Mouse (Mus musculus) MEL (cell line): ENCODE results near the gene 9530077C05Rik. TPM values are rescaled to one million over a fixed set of nuclear protein-coding genes. Genes with fewer than 3 reads are reported as not detected.

Experiments
- DNase-seq: peaks from one replicate; pipeline ENCODE4 v3.0.0; 2011; ENCODE audit warnings: low read depth, low spot score
- H3K27ac ChIP-seq: 2 replicates; pipeline ENCODE4 v1.5.1; 2012; ENCODE audit warnings: low read depth, mild to moderate bottlenecking, control low read depth, low read length, moderate library complexity; ENCODE audit not compliant: control insufficient read depth
- H3K27me3 ChIP-seq, 2 experiments: fragments of 150-350 bp in 1 of 2; sonication (generic) in 1 of 2; 2 replicates each; pipeline ENCODE4 v1.6.1; 2012; ENCODE audit warnings: low read length in 2 of 2, mild to moderate bottlenecking in 2 of 2, improper control_type of control experiment in 1 of 2, moderate library complexity in 1 of 2; ENCODE audit not compliant: insufficient read depth in 2 of 2, control insufficient read depth in 1 of 2
- H3K36me3 ChIP-seq, 2 experiments: 2 replicates each; pipeline ENCODE4 v1.6.1; 2012 to 2014; ENCODE audit warnings: low read length in 2 of 2, improper control_type of control experiment in 1 of 2, inconsistent platforms in 1 of 2, mild to moderate bottlenecking in 1 of 2; ENCODE audit not compliant: insufficient read depth in 2 of 2, control insufficient read depth in 1 of 2
- H3K4me1 ChIP-seq, 2 experiments: fragments of 150-350 bp in 1 of 2; sonication (generic) in 1 of 2; 2 replicates each; pipeline ENCODE4 v1.6.1; 2012; ENCODE audit warnings: low read length in 2 of 2, improper control_type of control experiment in 1 of 2, mild to moderate bottlenecking in 1 of 2; ENCODE audit not compliant: insufficient read depth in 2 of 2, control insufficient read depth in 1 of 2
- H3K4me3 ChIP-seq, 2 experiments: fragments of 150-350 bp in 1 of 2; sonication (generic) in 1 of 2; 2 replicates each; pipeline ENCODE4 v1.5.1; 2012; ENCODE audit warnings: low read depth in 2 of 2, low read length in 2 of 2, mild to moderate bottlenecking in 2 of 2, moderate library complexity in 2 of 2, control low read depth in 1 of 2, improper control_type of control experiment in 1 of 2; ENCODE audit not compliant: control insufficient read depth in 1 of 2, insufficient read depth in 1 of 2
- H3K79me2 ChIP-seq: 2 replicates; pipeline ENCODE4 v1.6.1; 2012; ENCODE audit warnings: mild to moderate bottlenecking, low read length, moderate library complexity; ENCODE audit not compliant: control insufficient read depth, poor library complexity, insufficient read depth
- H3K9ac ChIP-seq: 2 replicates; pipeline ENCODE4 v1.6.1; 2012; ENCODE audit warnings: low read depth, mild to moderate bottlenecking, control low read depth, low read length, moderate library complexity; ENCODE audit not compliant: control insufficient read depth, poor library complexity, severe bottlenecking
- H3K9me3 ChIP-seq: fragments of 150-350 bp; sonication (generic); replicated peaks from 2 replicates; pipeline ENCODE4 v1.6.1; 2012; ENCODE audit warnings: mild to moderate bottlenecking, low read length, improper control_type of control experiment, moderate library complexity; ENCODE audit not compliant: insufficient read depth
- BHLHE40 ChIP-seq: IDR thresholded peaks from 2 replicates; pipeline ENCODE4 v1.6.1; 2012; ENCODE audit warnings: low read depth, mild to moderate bottlenecking, inconsistent platforms, low read length, improper control_type of control experiment, borderline replicate concordance
- CHD1 ChIP-seq: IDR thresholded peaks from 2 replicates; pipeline ENCODE4 v1.6.1; 2012; ENCODE audit warnings: low read depth, mild to moderate bottlenecking, inconsistent platforms, low read length, improper control_type of control experiment
- CHD2 ChIP-seq: IDR thresholded peaks from 2 replicates; pipeline ENCODE4 v1.6.1; 2011; ENCODE audit warnings: low read length, improper control_type of control experiment
- CTCF ChIP-seq, 3 experiments: IDR thresholded peaks in 2 of 3; conservative IDR thresholded peaks in 1 of 3; 2 replicates each; pipeline ENCODE4 v1.5.1; 2011 to 2012; ENCODE audit warnings: low read length in 3 of 3, low read depth in 2 of 3, mild to moderate bottlenecking in 2 of 3, improper control_type of control experiment in 1 of 3, inconsistent platforms in 1 of 3, mixed read lengths in 1 of 3, moderate library complexity in 1 of 3; ENCODE audit not compliant: control insufficient read depth in 1 of 3, insufficient read depth in 1 of 3, poor library complexity in 1 of 3, severe bottlenecking in 1 of 3
- E2F4 ChIP-seq: IDR thresholded peaks from 2 replicates; pipeline ENCODE4 v1.6.1; 2011; ENCODE audit warnings: low read depth, low read length, improper control_type of control experiment, borderline replicate concordance
- ELF1 ChIP-seq: IDR thresholded peaks from 2 replicates; pipeline ENCODE4 v1.6.1; 2014; ENCODE audit warnings: low read depth, mild to moderate bottlenecking, inconsistent platforms, low read length, improper control_type of control experiment, moderate library complexity
- EP300 ChIP-seq, 2 experiments: IDR thresholded peaks; 2 replicates each; pipeline ENCODE4 v1.6.1; 2011; ENCODE audit warnings: improper control_type of control experiment in 2 of 2, low read length in 2 of 2, low read depth in 1 of 2, mild to moderate bottlenecking in 1 of 2
- ETS1 ChIP-seq: IDR thresholded peaks from 2 replicates; pipeline ENCODE4 v1.6.1; 2012; ENCODE audit warnings: low read depth, mild to moderate bottlenecking, inconsistent platforms, low read length, improper control_type of control experiment, moderate library complexity
- GABPA ChIP-seq: IDR thresholded peaks from 2 replicates; pipeline ENCODE4 v1.6.1; 2012; ENCODE audit warnings: low read depth, mild to moderate bottlenecking, inconsistent platforms, low read length, improper control_type of control experiment, moderate library complexity
- GATA1 ChIP-seq: IDR thresholded peaks from 2 replicates; pipeline ENCODE4 v1.6.1; 2011; ENCODE audit warnings: low read depth, low read length, improper control_type of control experiment
- HCFC1 ChIP-seq: IDR thresholded peaks from 2 replicates; pipeline ENCODE4 v1.6.1; 2012; ENCODE audit warnings: low read depth, mild to moderate bottlenecking, inconsistent platforms, low read length, improper control_type of control experiment, moderate library complexity
- JUND ChIP-seq: IDR thresholded peaks from 2 replicates; pipeline ENCODE4 v1.6.1; 2011; ENCODE audit warnings: low read depth, mild to moderate bottlenecking, improper control_type of control experiment, low read length
- KAT2A ChIP-seq: conservative IDR thresholded peaks from 2 replicates; pipeline ENCODE4 v1.6.1; 2012; ENCODE audit warnings: low read depth, low read length, improper control_type of control experiment, inconsistent platforms
- MAFK ChIP-seq: IDR thresholded peaks from 2 replicates; pipeline ENCODE4 v1.6.1; 2011; ENCODE audit warnings: low read depth, mild to moderate bottlenecking, low read length, improper control_type of control experiment, borderline replicate concordance
- MAX ChIP-seq: IDR thresholded peaks from 2 replicates; pipeline ENCODE4 v1.6.1; 2011; ENCODE audit warnings: low read length, improper control_type of control experiment
- MAZ ChIP-seq: IDR thresholded peaks from 2 replicates; pipeline ENCODE4 v1.6.1; 2012; ENCODE audit warnings: low read depth, mild to moderate bottlenecking, inconsistent platforms, low read length, improper control_type of control experiment
- MEF2A ChIP-seq: IDR thresholded peaks from 2 replicates; pipeline ENCODE4 v1.6.1; 2014; ENCODE audit warnings: low read depth, mild to moderate bottlenecking, inconsistent platforms, low read length, improper control_type of control experiment; ENCODE audit not compliant: poor library complexity, insufficient replicate concordance, severe bottlenecking; ENCODE audit errors: extremely low read depth
- MXI1 ChIP-seq: IDR thresholded peaks from 2 replicates; pipeline ENCODE4 v1.6.1; 2011; ENCODE audit warnings: mild to moderate bottlenecking, low read depth, low read length, improper control_type of control experiment
- MYC ChIP-seq: IDR thresholded peaks from 2 replicates; pipeline ENCODE4 v1.6.1; 2011; ENCODE audit warnings: low read depth, mild to moderate bottlenecking, low read length, improper control_type of control experiment, moderate library complexity
- NELFE ChIP-seq: IDR thresholded peaks from 2 replicates; pipeline ENCODE4 v1.6.1; 2011; ENCODE audit warnings: low read depth, low read length, improper control_type of control experiment
- NRF1 ChIP-seq: IDR thresholded peaks from 2 replicates; pipeline ENCODE4 v1.6.1; 2014; ENCODE audit warnings: low read depth, mild to moderate bottlenecking, inconsistent platforms, low read length, improper control_type of control experiment, moderate library complexity; ENCODE audit not compliant: poor library complexity, insufficient read depth, severe bottlenecking
- POLR2A ChIP-seq, 2 experiments: IDR thresholded peaks; 2 replicates each; pipeline ENCODE4 v1.6.1; 2011 to 2012; ENCODE audit warnings: low read length in 2 of 2, mild to moderate bottlenecking in 2 of 2, control low read depth in 1 of 2, improper control_type of control experiment in 1 of 2, low read depth in 1 of 2, moderate library complexity in 1 of 2; ENCODE audit not compliant: control insufficient read depth in 1 of 2, insufficient read depth in 1 of 2, poor library complexity in 1 of 2
- POLR2AphosphoS2 ChIP-seq: IDR thresholded peaks from 2 replicates; pipeline ENCODE4 v1.6.1; 2011; ENCODE audit warnings: low read length, improper control_type of control experiment
- POLR2AphosphoS5 ChIP-seq: IDR thresholded peaks from 2 replicates; pipeline ENCODE4 v1.6.1; 2012; ENCODE audit warnings: low read depth, borderline replicate concordance, mild to moderate bottlenecking, inconsistent platforms, low read length, moderate library complexity, mixed read lengths
- RAD21 ChIP-seq: IDR thresholded peaks from 2 replicates; pipeline ENCODE4 v1.6.1; 2011; ENCODE audit warnings: mild to moderate bottlenecking, low read depth, low read length, improper control_type of control experiment
- RCOR1 ChIP-seq: IDR thresholded peaks from 2 replicates; pipeline ENCODE4 v1.6.1; 2012; ENCODE audit warnings: low read depth, mild to moderate bottlenecking, inconsistent platforms, low read length, improper control_type of control experiment
- SIN3A ChIP-seq: IDR thresholded peaks from 2 replicates; pipeline ENCODE4 v1.6.1; 2012; ENCODE audit warnings: low read length, improper control_type of control experiment, inconsistent platforms
- SMC3 ChIP-seq: IDR thresholded peaks from 2 replicates; pipeline ENCODE4 v1.6.1; 2011; ENCODE audit warnings: low read depth, low read length, improper control_type of control experiment
- TAL1 ChIP-seq: IDR thresholded peaks from 2 replicates; pipeline ENCODE4 v1.6.1; 2012; ENCODE audit warnings: mild to moderate bottlenecking, inconsistent platforms, low read length, moderate library complexity, mixed read lengths
- TBP ChIP-seq: IDR thresholded peaks from 2 replicates; pipeline ENCODE4 v1.8.0; 2011; ENCODE audit warnings: low read depth, low read length, improper control_type of control experiment
- UBTF ChIP-seq: IDR thresholded peaks from 2 replicates; pipeline ENCODE4 v1.6.1; 2012; ENCODE audit warnings: low read depth, mild to moderate bottlenecking, inconsistent platforms, low read length, improper control_type of control experiment, moderate library complexity, borderline replicate concordance; ENCODE audit not compliant: insufficient read depth
- USF1 ChIP-seq: IDR thresholded peaks from 2 replicates; pipeline ENCODE4 v1.6.1; 2014; ENCODE audit warnings: low read depth, mild to moderate bottlenecking, inconsistent platforms, low read length, improper control_type of control experiment, moderate library complexity
- USF2 ChIP-seq, 2 experiments: IDR thresholded peaks; 2 replicates each; pipeline ENCODE4 v1.6.1; 2011 to 2012; ENCODE audit warnings: improper control_type of control experiment in 2 of 2, low read length in 2 of 2, borderline replicate concordance in 1 of 2, inconsistent platforms in 1 of 2, low read depth in 1 of 2, mild to moderate bottlenecking in 1 of 2; ENCODE audit not compliant: insufficient read depth in 1 of 2
- ZC3H11A ChIP-seq: IDR thresholded peaks from 2 replicates; pipeline ENCODE4 v1.6.1; 2012; ENCODE audit warnings: low read depth, mild to moderate bottlenecking, inconsistent platforms, low read length, improper control_type of control experiment
- ZKSCAN1 ChIP-seq: IDR thresholded peaks from 2 replicates; pipeline ENCODE4 v1.6.1; 2012; ENCODE audit warnings: low read depth, mild to moderate bottlenecking, inconsistent platforms, low read length, improper control_type of control experiment, moderate library complexity
- ZMIZ1 ChIP-seq: IDR thresholded peaks from 2 replicates; pipeline ENCODE4 v1.6.1; 2012; ENCODE audit warnings: low read depth, mild to moderate bottlenecking, inconsistent platforms, low read length, improper control_type of control experiment, moderate library complexity
- ZNF384 ChIP-seq: IDR thresholded peaks from 2 replicates; pipeline ENCODE4 v1.6.1; 2012; ENCODE audit warnings: low read depth, mild to moderate bottlenecking, inconsistent platforms, low read length, improper control_type of control experiment
- polyA plus RNA-seq, 2 experiments: library from polyadenylated mRNA; stranded (reverse) in 1 of 2; unstranded in 1 of 2; fragments of >175 nt in 1 of 2; fragments of >200 nt in 1 of 2; gene quantifications; 2 replicates each; pipeline versions ENCODE4 v1.2.1 to v1.2.4; 2012; ENCODE audit warnings: low replicate concordance in 2 of 2, low read depth in 1 of 2; ENCODE audit not compliant: insufficient read length in 2 of 2, insufficient read depth in 1 of 2, missing spikeins in 1 of 2
- total RNA-seq: library from RNA; depleted of rRNA; stranded (reverse); fragments of 300-350 nt; gene quantifications from 2 replicates; pipeline ENCODE4 v1.2.3, GENCODE M21; 2012

Gene 9530077C05Rik
- total and polyA plus RNA-seq, 3 experiments: 4.1 to 6.9 TPM; not detected in 1

DNA sequence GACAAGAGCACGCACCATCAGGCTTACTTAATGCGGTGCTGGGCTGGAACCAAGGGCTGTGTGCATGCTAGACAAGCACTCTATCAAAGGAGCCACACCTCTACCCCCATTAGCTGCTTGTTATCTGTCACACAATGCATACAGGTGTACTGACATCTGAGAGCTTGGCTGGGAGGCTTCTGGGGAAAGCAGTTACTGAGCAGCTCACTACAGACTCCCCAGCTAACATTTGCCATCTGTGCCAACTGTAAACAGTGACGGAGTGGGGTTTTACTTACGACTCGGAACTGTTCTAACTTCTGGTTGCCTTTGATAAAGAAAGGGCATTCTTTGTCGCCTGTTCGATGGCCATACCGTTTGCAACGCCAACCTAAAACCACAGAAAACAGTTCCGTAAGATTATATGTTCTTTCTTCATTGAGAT, 42.2 kb downstream of the 9530077C05Rik start:
- peaks cover 26 to 82% of the 10 kb centered on the region in 2 experiments for H3K36me3 ChIP-seq
- no peaks in the 10 kb centered on the region for H3K79me2 ChIP-seq
- H3K4me3 ChIP-seq: no peak overlapping the region
- H3K9ac ChIP-seq: no peak overlapping the region
- DNase-seq: peak; percentile 100
- H3K27ac ChIP-seq: peak overlapping the region; percentile 74
- no peaks in the 10 kb centered on the region for H3K27me3 ChIP-seq
- no peaks in the 10 kb centered on the region for H3K9me3 ChIP-seq
- H3K4me1 ChIP-seq: peaks cover 21 to 25% of the 10 kb centered on the region in 2 experiments
- TF ChIP-seq E2F4: no peak
- no peak for TF ChIP-seq UBTF
- peak; percentile 58 for TF ChIP-seq KAT2A
- 0 out of 2 replicates have a peak, but pooled peaks have one; percentile 38 for TF ChIP-seq POLR2AphosphoS5
- TF ChIP-seq SMC3: no peak
- no peak for TF ChIP-seq USF2 (IDR thresholded peaks at IDR 0.05; ENCODE audit: borderline replicate concordance in 1 of 2, insufficient read depth in 1 of 2, low read depth in 1 of 2, low read length in 2 of 2)
- peak; percentile 98 for TF ChIP-seq GATA1
- TF ChIP-seq ELF1: peak; percentile 64; the same call in 1 of the 2 replicates
- TF ChIP-seq CHD1: no peak
- TF ChIP-seq ZC3H11A: no peak
- no peak for TF ChIP-seq GABPA
- TF ChIP-seq POLR2AphosphoS2: peak; percentile 85
- TF ChIP-seq ZKSCAN1: no peak
- peak; percentile 24; the same call in 1 of the 2 replicates for TF ChIP-seq CHD2
- TF ChIP-seq NELFE: 0 out of 2 replicates have a peak, but pooled peaks have one; percentile 13
- peak; percentile 97 for TF ChIP-seq RCOR1
- peak; percentile 99 for TF ChIP-seq TAL1
- TF ChIP-seq TBP: peak; percentile 89
- TF ChIP-seq ZNF384: peak; percentile 70
- no peak for TF ChIP-seq NRF1
- TF ChIP-seq BHLHE40: peak; percentile 75
- TF ChIP-seq POLR2A (IDR thresholded peaks at IDR 0.05; ENCODE audit: control insufficient read depth in 1 of 2, insufficient read depth in 1 of 2, low read depth in 1 of 2, low read length in 2 of 2, poor library complexity in 1 of 2): peak in 1 of 2 experiments; percentile 53; a peak in 1 of 4 replicates
- peak; percentile 99 for TF ChIP-seq EP300 (IDR thresholded peaks at IDR 0.05; ENCODE audit: low read depth in 1 of 2, low read length in 2 of 2)
- TF ChIP-seq ETS1: peak; percentile 100
- no peak for TF ChIP-seq CTCF (IDR thresholded peaks at IDR 0.05 in 2 of 3, conservative IDR thresholded peaks at IDR 0.05 in 1 of 3; ENCODE audit: control insufficient read depth in 1 of 3, insufficient read depth in 1 of 3, low read depth in 2 of 3, low read length in 3 of 3, poor library complexity in 1 of 3, severe bottlenecking in 1 of 3)
- no peak for TF ChIP-seq USF1
- TF ChIP-seq MAX: peak; percentile 86
- peak; percentile 60; the same call in 1 of the 2 replicates for TF ChIP-seq JUND
- peak; percentile 77; the same call in 1 of the 2 replicates for TF ChIP-seq ZMIZ1
- TF ChIP-seq MAZ: peak; percentile 98
- TF ChIP-seq MYC: peak; percentile 86; the same call in 1 of the 2 replicates
- TF ChIP-seq MXI1: peak; percentile 89
- TF ChIP-seq SIN3A: peak; percentile 98
- no peak for TF ChIP-seq RAD21
- peak; percentile 54; the same call in 1 of the 2 replicates for TF ChIP-seq MAFK
- TF ChIP-seq MEF2A: peak; percentile 68; the same call in 1 of the 2 replicates
- peak; percentile 73 for TF ChIP-seq HCFC1
